Mouse (Mus musculus) liver, embryonic 12.5 days (tissue): ENCODE measurements around the gene Far2. TPM values are rescaled to one million over a fixed set of nuclear protein-coding genes. Genes with fewer than 3 reads are reported as not detected.

Experiments used
- ATAC-seq: fragments of 200-750 bp; cut with Nextera tagmentation; 2 replicates; pipeline ENCODE4 v1.8.0; 2017; ENCODE audit warnings: moderate number of reproducible peaks, mild to moderate bottlenecking, moderate library complexity
- H3K27ac ChIP-seq: fragments of 300-500 bp; sonication (generic); 2 replicates; pipeline ENCODE4 v1.5.1; 2016; ENCODE audit warnings: mild to moderate bottlenecking
- H3K27me3 ChIP-seq: fragments of 300-500 bp; sonication (generic); replicated peaks from 2 replicates; pipeline ENCODE4 v1.6.1; 2016; ENCODE audit warnings: mild to moderate bottlenecking, moderate library complexity
- H3K36me3 ChIP-seq: fragments of 300-500 bp; sonication (generic); 2 replicates; pipeline ENCODE4 v1.6.1; 2016; ENCODE audit warnings: mild to moderate bottlenecking, moderate library complexity
- H3K4me1 ChIP-seq: fragments of 300-500 bp; sonication (generic); 2 replicates; pipeline ENCODE4 v1.6.1; 2016
- H3K4me2 ChIP-seq: fragments of 300-500 bp; sonication (generic); 2 replicates; pipeline ENCODE4 v1.6.1; 2016; ENCODE audit warnings: mild to moderate bottlenecking, moderate library complexity
- H3K4me3 ChIP-seq: fragments of 300-500 bp; sonication (generic); 2 replicates; pipeline ENCODE4 v1.5.1; 2016; ENCODE audit warnings: mild to moderate bottlenecking, moderate library complexity
- H3K9ac ChIP-seq: fragments of 300-500 bp; sonication (generic); 2 replicates; pipeline ENCODE4 v1.6.1; 2016; ENCODE audit warnings: mild to moderate bottlenecking, moderate library complexity
- H3K9me3 ChIP-seq: fragments of 300-500 bp; sonication (generic); replicated peaks from 2 replicates; pipeline ENCODE4 v1.6.1; 2016; ENCODE audit warnings: mild to moderate bottlenecking, moderate library complexity
- WGBS: fragments of 180-500 bp; shearing (Covaris S2); methylation state at CpG from one replicate; pipeline ENCODE4 v1.1.7; 2016; ENCODE audit not compliant: insufficient replicate concordance; 5-methylcytosine and 5-hydroxymethylcytosine counted together
- polyA plus RNA-seq: library from polyadenylated mRNA; unstranded; fragments of >200 nt; fragmentation: Nextera tagmentation; extraction: Ambion mirVana; gene quantifications from 2 replicates; pipeline ENCODE4 v1.2.1, GENCODE M21; 2016

Gene Far2
- polyA plus RNA-seq, 1 experiment from 2014 or later = 0.93 TPM

- Histone ChIP-seq H3K9me3 (no peaks in the 10 kb centered on the region), H3K9ac (no peak overlapping the region), H3K27me3 (no peaks in the 10 kb centered on the region), H3K4me2 (no peak overlapping the region), H3K4me3 (no peak overlapping the region), H3K36me3 (peaks cover 80% of the 10 kb centered on the region), H3K4me1 (no peaks in the 10 kb centered on the region), H3K27ac (no peak overlapping the region)
- ATAC-seq = no peak
- WGBS = 78% methylated on average over 3 of the region's 3 CpGs
Observed at GRCm38 (mm10) chr6:148199729-148200128, 152.7 kb downstream of the Far2 start.

- 74% methylated on average over 1 of the region's 1 CpGs for WGBS
- H3K9me3 ChIP-seq = no peaks in the 10 kb centered on the region
- no peak overlapping the region for H3K27ac ChIP-seq
- no peak overlapping the region for H3K4me3 ChIP-seq
- H3K4me1 ChIP-seq = peaks cover 20% of the 10 kb centered on the region
- H3K4me2 ChIP-seq = no peak overlapping the region
- H3K9ac ChIP-seq = no peak overlapping the region
- H3K27me3 ChIP-seq = no peaks in the 10 kb centered on the region
- peaks cover 54% of the 10 kb centered on the region for H3K36me3 ChIP-seq
- no peak for ATAC-seq
Observed at GRCm38 (mm10) chr6:148205134-148205533, 158.1 kb downstream of the Far2 start.

- H3K4me1 ChIP-seq = peaks cover 31% of the 10 kb centered on the region
- no peaks in the 10 kb centered on the region for H3K9me3 ChIP-seq
- H3K36me3 ChIP-seq = peaks cover 37% of the 10 kb centered on the region
- H3K27me3 ChIP-seq = no peaks in the 10 kb centered on the region
- 66% methylated on average over 1 of the region's 1 CpGs for WGBS
- H3K27ac ChIP-seq = no peak overlapping the region
- no peak overlapping the region for H3K9ac ChIP-seq
- no peak overlapping the region for H3K4me2 ChIP-seq
- no peak for ATAC-seq
- no peak overlapping the region for H3K4me3 ChIP-seq
Observed at GRCm38 (mm10) chr6:148207522-148207921, 160.5 kb downstream of the Far2 start.

- WGBS = under 1% methylated on average over 51 of the region's 51 CpGs
- peak overlapping the region; percentile 85 for H3K4me2 ChIP-seq
- peaks cover 14% of the 10 kb centered on the region; the same call in 1 of the 2 replicates for H3K36me3 ChIP-seq
- H3K9ac ChIP-seq = peak overlapping the region; percentile 96
- H3K4me1 ChIP-seq = peaks cover 49% of the 10 kb centered on the region
- ATAC-seq = peak; percentile 70
- H3K27me3 ChIP-seq = no peaks in the 10 kb centered on the region
- H3K4me3 ChIP-seq = peak overlapping the region; percentile 94
- no peaks in the 10 kb centered on the region for H3K9me3 ChIP-seq
- H3K27ac ChIP-seq = peak overlapping the region; percentile 94
Observed at GRCm38 (mm10) chr6:148211391-148211876, 164.4 kb downstream of the Far2 start.

- WGBS = 1% methylated on average over 61 of the region's 61 CpGs
Observed at GRCm38 (mm10) chr6:148211897-148212680, 165.0 kb downstream of the Far2 start, which contains the start of gene Ergic2. Gene Ergic2, minus strand, starts transcription at chr6:148212374.

GRCm38 (mm10) chr6:148214765-148215164 lies 167.7 kb downstream of the Far2 start:
- no peak for ATAC-seq
- no peaks in the 10 kb centered on the region for H3K27me3 ChIP-seq
- no peak overlapping the region for H3K27ac ChIP-seq
- H3K4me1 ChIP-seq = peaks cover 51% of the 10 kb centered on the region
- peaks cover 16% of the 10 kb centered on the region for H3K36me3 ChIP-seq
- H3K4me3 ChIP-seq = no peak overlapping the region
- H3K9ac ChIP-seq = no peak overlapping the region
- 3% methylated on average over 5 of the region's 5 CpGs for WGBS
- no peaks in the 10 kb centered on the region for H3K9me3 ChIP-seq
- no peak overlapping the region for H3K4me2 ChIP-seq

More at GRCm38 (mm10) chr6:148211897-148212680, 165.0 kb downstream of the Far2 start, which contains the start of gene Ergic2:
- no peaks in the 10 kb centered on the region for H3K9me3 ChIP-seq
- peak; percentile 95 for ATAC-seq
- H3K4me1 ChIP-seq = peaks cover 49% of the 10 kb centered on the region
- H3K36me3 ChIP-seq = peaks cover 18% of the 10 kb centered on the region
- peak within 1 kb of the TSS; percentile 94 for H3K4me3 ChIP-seq
- H3K4me2 ChIP-seq = peak within 1 kb of the TSS; percentile 85
- peak within 1 kb of the TSS; percentile 94 for H3K27ac ChIP-seq
- H3K27me3 ChIP-seq = no peaks in the 10 kb centered on the region
- peak within 1 kb of the TSS; percentile 96 for H3K9ac ChIP-seq

- Histone ChIP-seq H3K27ac (no peak overlapping the region), H3K9me3 (no peaks in the 10 kb centered on the region), H3K36me3 (peaks cover 16% of the 10 kb centered on the region), H3K4me3 (no peak overlapping the region), H3K27me3 (no peaks in the 10 kb centered on the region), H3K4me1 (peaks cover 40% of the 10 kb centered on the region), H3K4me2 (no peak overlapping the region), H3K9ac (no peak overlapping the region)
- 73% methylated on average over 4 of the region's 4 CpGs for WGBS
- ATAC-seq = no peak
Observed at GRCm38 (mm10) chr6:148216752-148217151, 169.7 kb downstream of the Far2 start.

- Histone ChIP-seq H3K9me3 (no peaks in the 10 kb centered on the region), H3K4me1 (peaks cover 30% of the 10 kb centered on the region), H3K27me3 (no peaks in the 10 kb centered on the region), H3K27ac (peak overlapping the region; percentile 73), H3K4me3 (no peak overlapping the region), H3K4me2 (peak overlapping the region; percentile 8; the same call in 1 of the 2 replicates), H3K9ac (no peak overlapping the region), H3K36me3 (peaks cover 16% of the 10 kb centered on the region)
- WGBS = 38% methylated on average over 2 of the region's 2 CpGs
- ATAC-seq = peak; percentile 67
Observed at GRCm38 (mm10) chr6:148218235-148219076, 171.4 kb downstream of the Far2 start.

- Histone ChIP-seq H3K4me3 (no peak overlapping the region), H3K4me2 (no peak overlapping the region), H3K9me3 (no peaks in the 10 kb centered on the region), H3K36me3 (no peaks in the 10 kb centered on the region), H3K4me1 (peaks cover 21% of the 10 kb centered on the region), H3K27me3 (no peaks in the 10 kb centered on the region), H3K27ac (no peak overlapping the region), H3K9ac (no peak overlapping the region)
- WGBS = 77% methylated on average over 2 of the region's 2 CpGs
- no peak for ATAC-seq
Observed at GRCm38 (mm10) chr6:148222686-148223085, 175.6 kb downstream of the Far2 start.

- Histone ChIP-seq H3K4me1 (no peaks in the 10 kb centered on the region), H3K9ac (no peak overlapping the region), H3K4me2 (no peak overlapping the region), H3K27me3 (no peaks in the 10 kb centered on the region), H3K27ac (no peak overlapping the region), H3K4me3 (no peak overlapping the region), H3K36me3 (no peaks in the 10 kb centered on the region), H3K9me3 (no peaks in the 10 kb centered on the region)
- 35% methylated on average over 3 of the region's 3 CpGs for WGBS
- no peak for ATAC-seq
Observed at GRCm38 (mm10) chr6:148227542-148227941, 180.5 kb downstream of the Far2 start.
